Mouse (Mus musculus) hematopoietic stem cell, adult 5-6 weeks (primary cell): ENCODE results near the gene Fscn2. TPM values are rescaled to one million over a fixed set of nuclear protein-coding genes. Genes with fewer than 3 reads are reported as not detected.
A peak's percentile ranks its signal among the peaks of the same experiment; 100 is the strongest.

Source experiments
- ATAC-seq, 2 experiments: fragments of 125-278 bp in 1 of 2; replicated peaks in 1 of 2; 2 replicates each; pipeline ENCODE4 v1.8.0; 2016 to 2017; ENCODE audit warnings: inconsistent platforms in 2 of 2, mild to moderate bottlenecking in 2 of 2, moderate number of reproducible peaks in 2 of 2, low read depth in 1 of 2, moderate TSS enrichment in 1 of 2; ENCODE audit not compliant: low FRiP score in 2 of 2, poor library complexity in 2 of 2, severe bottlenecking in 2 of 2, insufficient read depth in 1 of 2, low TSS enrichment in 1 of 2
- total RNA-seq: library from RNA; stranded (forward); fragments of 172-1452, 232-1000 nt; gene quantifications from 2 replicates; pipeline ENCODE4 v1.2.3, GENCODE M21; 2017

Gene Fscn2
- total RNA-seq, 1 experiment from 2014 or later: 0.15 TPM

- ATAC-seq: no peak
Observed at GRCm38 (mm10) chr11:120354304-120355276, 6.7 kb upstream of the Fscn2 start.

DNA sequence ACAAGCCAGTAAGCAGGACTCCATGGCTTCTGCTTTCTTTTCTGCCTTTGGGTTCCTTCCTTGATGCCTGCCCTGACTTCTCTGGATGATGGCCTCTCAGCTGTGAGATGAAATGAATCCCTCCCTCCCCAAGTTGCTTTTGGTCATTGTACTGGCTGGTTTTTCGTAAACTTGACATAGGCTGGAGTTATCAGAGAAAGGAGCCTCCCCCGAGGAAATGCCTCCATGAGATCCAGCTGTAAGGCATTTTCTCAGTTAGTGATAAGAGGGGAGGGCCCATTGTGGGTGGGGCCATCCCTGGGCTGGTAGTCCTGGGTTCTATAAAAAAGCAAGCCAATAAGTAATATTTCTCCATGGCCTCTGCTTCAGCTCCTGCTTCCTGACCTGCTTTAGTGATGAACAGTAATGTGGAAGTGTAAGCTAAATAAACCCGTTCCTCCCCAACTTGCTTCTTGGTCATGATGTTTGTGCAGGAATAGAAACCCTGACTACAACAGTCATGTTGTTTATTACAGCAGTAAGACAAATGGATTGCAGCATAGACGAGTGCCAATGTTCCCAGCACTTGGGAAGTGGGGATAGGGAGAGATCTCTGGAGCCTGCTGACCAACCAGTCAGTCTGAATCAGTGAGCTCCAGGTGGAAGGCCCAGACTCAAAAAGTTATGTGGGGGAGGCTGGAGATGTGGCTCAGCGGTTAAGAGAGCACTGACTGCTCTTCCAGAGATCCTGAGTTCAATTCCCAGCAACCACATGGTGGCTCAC is 5.9 kb upstream of the Fscn2 start:
- ATAC-seq: no peak

- ATAC-seq: no peak
Observed at GRCm38 (mm10) chr11:120356319-120356840, 5.0 kb upstream of the Fscn2 start.

GRCm38 (mm10) chr11:120356900-120357299 is 4.4 kb upstream of the Fscn2 start:
- no peak for ATAC-seq

- no peak; a peak in 1 of 4 replicates for ATAC-seq
Observed at GRCm38 (mm10) chr11:120357791-120358401, 3.4 kb upstream of the Fscn2 start.

DNA sequence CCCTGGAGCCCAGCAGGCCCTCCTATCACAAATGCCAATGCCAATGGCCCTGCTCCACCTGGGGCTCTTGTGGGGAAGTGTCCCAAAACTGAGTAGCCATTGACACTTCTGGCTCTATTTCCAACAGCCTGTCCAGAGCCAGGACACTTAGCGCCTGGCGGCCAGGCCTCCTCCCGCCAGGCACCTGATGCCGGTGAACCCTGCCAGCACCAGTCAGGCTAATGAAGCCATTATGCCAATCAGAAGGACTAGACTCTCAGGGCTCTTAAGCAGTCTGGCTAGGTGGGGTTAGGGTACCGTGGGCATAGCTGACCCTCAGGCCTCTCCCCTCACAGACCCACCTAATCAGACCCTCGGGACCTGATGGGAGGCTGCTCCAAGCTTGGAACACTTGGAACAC is 1.9 kb upstream of the Fscn2 start:
- no peak for ATAC-seq

GRCm38 (mm10) chr11:120360062-120360461 is 1.3 kb upstream of the Fscn2 start:
- peak in 1 of 2 experiments; percentile 1; a peak in 1 of 4 replicates for ATAC-seq

GRCm38 (mm10) chr11:120360755-120361154 is 579 bp upstream of the Fscn2 start:
- no peak for ATAC-seq

DNA sequence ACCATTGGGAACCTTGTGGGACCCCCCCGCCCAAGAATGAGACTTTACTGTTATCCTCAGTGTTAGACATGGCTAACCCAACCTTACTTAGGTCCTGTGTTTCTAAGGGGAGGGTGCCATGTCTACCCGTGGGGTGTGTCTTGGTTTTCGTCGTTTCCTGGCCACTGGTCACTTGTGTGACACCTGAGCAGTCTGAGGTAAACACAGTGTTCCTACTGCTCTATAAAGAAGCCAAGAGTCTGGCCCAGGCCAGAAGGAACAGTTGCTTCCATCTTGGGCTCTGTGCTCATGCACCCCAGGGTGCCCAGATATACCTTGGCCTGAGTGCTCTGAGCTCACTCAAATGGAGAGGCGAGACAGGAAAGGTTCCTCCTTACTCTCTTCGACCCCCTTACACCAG is 1.6 kb downstream of the Fscn2 start:
- ATAC-seq: no peak

- ATAC-seq: no peak
Observed at GRCm38 (mm10) chr11:120366443-120367027, 5.2 kb downstream of the Fscn2 start.

DNA sequence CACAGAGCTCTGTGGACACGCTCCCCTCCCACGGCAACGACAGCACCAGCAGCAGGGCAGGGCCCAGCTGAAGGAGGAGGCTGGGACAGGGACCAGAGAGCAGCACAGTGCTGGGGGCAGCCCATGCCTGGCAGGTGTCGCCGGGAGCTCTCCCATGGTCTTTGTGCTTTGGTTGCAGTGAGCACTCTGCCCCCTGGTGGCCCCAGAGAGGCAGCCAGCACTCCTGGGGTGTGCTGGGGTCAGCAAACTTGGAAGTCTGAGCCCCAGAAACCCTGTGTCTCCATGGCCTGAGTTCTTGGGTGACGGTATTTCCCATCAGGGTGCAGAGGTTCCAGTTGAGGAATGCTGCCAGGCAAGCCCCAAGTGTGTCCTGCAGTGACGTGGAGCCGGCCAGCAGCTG is 8.3 kb downstream of the Fscn2 start:
- peak; percentile 57 to 75 for ATAC-seq

DNA sequence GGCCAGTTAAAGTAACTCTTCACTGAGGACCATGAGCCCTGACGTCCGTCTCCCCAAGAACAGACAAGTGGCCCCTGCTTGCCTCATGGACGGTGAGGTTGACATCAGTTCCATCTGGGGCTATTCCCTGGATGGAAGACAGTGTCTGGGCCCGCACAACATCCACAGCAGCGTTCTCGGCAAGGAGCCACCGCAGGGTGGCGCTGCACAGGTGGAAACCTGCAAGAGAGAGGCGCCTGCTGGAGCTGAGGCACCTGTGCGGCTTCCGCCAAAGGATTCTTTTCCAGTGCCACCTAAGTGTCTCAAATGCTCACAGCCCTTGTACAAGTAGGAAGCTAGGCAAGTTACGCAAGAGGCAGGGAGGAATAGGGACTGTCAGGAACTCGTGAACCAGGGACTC is 11.7 kb downstream of the Fscn2 start:
- no peak for ATAC-seq

DNA sequence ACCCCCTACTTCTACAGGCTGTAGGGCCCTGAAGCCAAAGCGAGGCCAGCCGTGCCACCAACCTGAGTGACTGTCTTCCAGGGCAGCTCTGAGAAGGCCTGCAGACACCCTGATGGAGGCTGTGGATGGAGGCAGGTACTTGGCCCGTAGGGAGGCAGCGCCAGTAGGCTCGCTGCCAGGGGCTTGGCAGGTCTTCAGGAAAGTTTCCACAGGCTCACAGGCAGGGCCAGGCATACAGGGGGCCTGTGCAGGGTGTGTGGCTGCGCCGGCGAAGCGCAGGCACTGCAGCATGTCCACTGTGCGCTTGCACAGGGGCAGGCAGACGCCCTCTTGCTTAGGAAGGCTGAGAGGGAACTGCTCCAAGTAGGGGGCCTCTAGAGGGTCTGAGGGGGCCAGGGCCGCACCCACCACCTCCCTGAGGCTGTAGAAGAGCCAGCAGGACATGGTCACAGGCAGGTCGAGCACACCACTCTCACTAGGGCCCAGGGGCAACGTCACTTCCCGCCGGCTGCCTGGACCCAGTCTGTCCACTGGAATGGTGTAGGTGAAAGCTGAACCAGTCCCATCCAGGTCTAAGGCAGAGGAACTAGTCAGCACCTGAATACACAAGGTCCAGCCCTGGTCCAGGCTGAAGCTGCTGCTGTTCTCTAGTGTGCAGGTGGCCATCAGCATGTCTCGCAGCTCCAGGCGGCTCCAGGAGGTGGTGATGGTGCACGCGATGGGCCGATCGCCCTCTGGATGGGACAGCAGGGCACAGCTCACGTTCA is 12.7 kb downstream of the Fscn2 start:
- ATAC-seq: no peak

DNA sequence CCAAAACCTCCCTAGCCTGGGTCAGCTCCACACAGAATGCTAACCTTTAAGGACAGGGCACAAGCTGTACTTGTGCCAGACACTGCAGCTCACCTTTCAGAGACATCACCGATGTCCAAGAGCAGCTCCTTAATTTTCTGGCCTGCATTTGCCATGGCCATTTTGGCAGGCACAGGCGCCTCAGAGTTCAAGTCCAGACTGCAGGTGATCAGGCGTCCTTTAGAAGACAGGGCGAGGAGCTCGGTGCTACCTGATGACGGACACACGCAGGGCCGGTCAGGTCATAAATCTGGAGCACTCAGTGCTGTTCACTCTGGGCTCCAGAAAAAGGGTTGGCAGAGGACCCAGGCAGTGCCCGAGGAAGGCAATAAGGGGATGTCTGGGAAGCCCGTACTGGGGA is 14.0 kb downstream of the Fscn2 start:
- no peak for ATAC-seq

GRCm38 (mm10) chr11:120376302-120377160 is 15.2 kb downstream of the Fscn2 start:
- no peak for ATAC-seq

DNA sequence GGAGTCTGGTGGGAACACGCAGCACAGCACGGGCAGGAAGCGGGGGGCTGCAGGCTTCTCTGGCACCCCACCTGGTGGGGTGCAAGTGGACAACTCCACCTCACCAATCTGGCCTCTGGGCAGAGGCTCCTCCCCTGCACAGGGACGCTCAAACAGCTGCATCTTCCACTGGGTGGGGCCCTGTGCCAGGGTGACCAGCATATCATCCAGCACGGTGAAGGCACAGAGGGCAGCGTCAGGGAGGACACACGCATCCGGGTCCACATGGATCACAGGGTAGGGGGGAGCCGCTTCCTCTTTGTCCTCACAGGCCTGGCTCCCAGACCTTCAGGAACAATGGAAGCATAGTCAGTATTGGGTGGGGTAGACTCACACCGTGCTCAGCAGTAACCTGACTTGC is 16.0 kb downstream of the Fscn2 start:
- no peak for ATAC-seq
